Mouse (Mus musculus) heart, adult 11 months (tissue): ENCODE data around the gene Tfpi.

ENCODE experiments used
- DNase-seq: peaks from one replicate; pipeline ENCODE4 v3.0.0; 2022

Tfpi gene

GRCm38 (mm10) chr2:84476577-84476976, at the start of gene Tfpi:
TSS of gene Tfpi (minus strand) at chr2:84476775.
- peak; percentile 90 for DNase-seq

- DNase-seq: peak; percentile 14
These were observed 49.6 kb upstream of the Tfpi start for GRCm38 (mm10) chr2:84526221-84526620.

- DNase-seq: peak; percentile 18
These were observed 49.2 kb upstream of the Tfpi start for GRCm38 (mm10) chr2:84525806-84526205.

- no peak for DNase-seq
These were observed 48.5 kb upstream of the Tfpi start for GRCm38 (mm10) chr2:84525047-84525446.

- DNase-seq: peak; percentile 67
These were observed 47.4 kb upstream of the Tfpi start for GRCm38 (mm10) chr2:84523994-84524393.

- DNase-seq: peak; percentile 65
These were observed 46.7 kb upstream of the Tfpi start for GRCm38 (mm10) chr2:84523103-84523865.

- DNase-seq: peak; percentile 96
These were observed 43.0 kb upstream of the Tfpi start for GRCm38 (mm10) chr2:84519514-84520067.

- peak; percentile 75 for DNase-seq
These were observed 42.2 kb upstream of the Tfpi start for GRCm38 (mm10) chr2:84518767-84519166.

GRCm38 (mm10) chr2:84513281-84513680, 36.7 kb upstream of the Tfpi start:
- DNase-seq: peak; percentile 68

- DNase-seq: peak; percentile 69
These were observed 34.9 kb upstream of the Tfpi start for GRCm38 (mm10) chr2:84511508-84511907.

GRCm38 (mm10) chr2:84511036-84511435, 34.5 kb upstream of the Tfpi start:
- peak; percentile 76 for DNase-seq

- peak; percentile 94 for DNase-seq
These were observed 28.4 kb upstream of the Tfpi start for GRCm38 (mm10) chr2:84504954-84505394.

- peak; percentile 94 for DNase-seq
These were observed 27.7 kb upstream of the Tfpi start for GRCm38 (mm10) chr2:84504285-84504684.

GRCm38 (mm10) chr2:84498921-84499320, 22.3 kb upstream of the Tfpi start:
- DNase-seq: peak; percentile 83

GRCm38 (mm10) chr2:84495108-84495507, 18.5 kb upstream of the Tfpi start:
- peak; percentile 31 for DNase-seq

- DNase-seq: peak; percentile 41
These were observed 17.1 kb upstream of the Tfpi start for GRCm38 (mm10) chr2:84493626-84494025.

- peak; percentile 76 for DNase-seq
These were observed 15.1 kb upstream of the Tfpi start for GRCm38 (mm10) chr2:84491715-84492114.

- DNase-seq: peak; percentile 19
These were observed 11.2 kb upstream of the Tfpi start for GRCm38 (mm10) chr2:84487705-84488291.

GRCm38 (mm10) chr2:84481863-84482262, 5.3 kb upstream of the Tfpi start:
- DNase-seq: peak; percentile 94

- DNase-seq: peak; percentile 89
These were observed 2.5 kb upstream of the Tfpi start for GRCm38 (mm10) chr2:84479036-84479435.

GRCm38 (mm10) chr2:84477759-84478158, 1.2 kb upstream of the Tfpi start:
- DNase-seq: peak; percentile 80

GRCm38 (mm10) chr2:84476131-84476530, 444 bp downstream of the Tfpi start:
- DNase-seq: peak; percentile 73

GRCm38 (mm10) chr2:84475601-84476000, 974 bp downstream of the Tfpi start:
- peak; percentile 85 for DNase-seq

- DNase-seq: peak; percentile 88
These were observed 1.9 kb downstream of the Tfpi start for GRCm38 (mm10) chr2:84474651-84475050.
